8 mouse cellular contexts compared by ENCODE assay signal in the genomic region with DNA sequence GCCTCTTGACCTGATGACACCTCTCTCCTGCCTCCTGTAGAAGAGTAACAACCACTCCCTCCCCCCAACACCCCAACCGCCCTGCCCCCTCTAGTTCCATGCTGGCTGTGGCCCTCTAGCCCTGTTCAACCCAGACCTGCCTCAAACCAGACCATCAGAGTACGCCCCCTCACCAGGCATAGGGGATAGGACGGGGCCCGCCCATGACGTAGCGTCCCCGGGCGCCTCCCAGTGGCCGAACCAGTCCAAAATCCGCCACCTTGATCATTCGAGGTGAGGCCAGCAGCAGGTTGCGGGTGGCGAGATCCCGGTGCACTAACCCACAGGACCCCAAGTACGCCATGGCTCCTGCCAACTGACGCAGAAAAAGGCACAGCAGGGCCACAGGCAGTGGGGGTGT. TPM values are rescaled to one million over a fixed set of nuclear protein-coding genes. Genes with fewer than 3 reads are reported as not detected.
DNase-seq lines count a peak whose midpoint lies in the region; ATAC-seq and TF ChIP-seq lines count a peak whose summit lies in the region.

No protein-coding gene starts in this region.

- peak overlapping the region; percentile 87 for H3K27ac ChIP-seq in heart, embryonic 11.5 days (ENCODE audit: low read depth, low read length)
- no peak overlapping the region for H3K27ac ChIP-seq in kidney, postnatal 0 days
- no peak overlapping the region for H3K27ac ChIP-seq in midbrain, embryonic 13.5 days

- TF ChIP-seq CTCF in kidney, postnatal 0 days (IDR thresholded peaks at IDR 0.05; ENCODE audit: low read depth), result peak; percentile 64

- 16% methylated on average over 16 of the region's 16 CpGs for WGBS in heart, embryonic 11.5 days (ENCODE audit: insufficient replicate concordance)
- WGBS in kidney, postnatal 0 days, result 24% methylated on average over 16 of the region's 16 CpGs
- 15% methylated on average over 16 of the region's 16 CpGs for WGBS in midbrain, embryonic 13.5 days

- H3K9me3 ChIP-seq in heart, embryonic 11.5 days (replicated peaks; ENCODE audit: control insufficient read depth, low read length), result no peaks in the 10 kb centered on the region
- no peaks in the 10 kb centered on the region for H3K9me3 ChIP-seq in erythroblast, embryonic 14.5 days (ENCODE audit: control insufficient read depth, low read length)
- H3K9me3 ChIP-seq in kidney, postnatal 0 days (replicated peaks; ENCODE audit: low read length), result no peaks in the 10 kb centered on the region
- no peaks in the 10 kb centered on the region for H3K9me3 ChIP-seq in midbrain, embryonic 13.5 days

- H3K4me1 ChIP-seq in heart, embryonic 11.5 days (ENCODE audit: control insufficient read depth, insufficient read depth, low read length), result peaks cover 13% of the 10 kb centered on the region; the same call in 1 of the 2 replicates
- peaks cover 78% of the 10 kb centered on the region for H3K4me1 ChIP-seq in erythroblast, embryonic 14.5 days (ENCODE audit: control insufficient read depth)
- no peaks in the 10 kb centered on the region for H3K4me1 ChIP-seq in kidney, postnatal 0 days (replicated peaks; ENCODE audit: insufficient read depth, low read length)
- H3K4me1 ChIP-seq in midbrain, embryonic 13.5 days (replicated peaks), result peaks cover 9% of the 10 kb centered on the region; the same call in 1 of the 2 replicates

- H3K36me3 ChIP-seq in heart, embryonic 11.5 days (ENCODE audit: control insufficient read depth, insufficient read depth, low read length), result peaks cover 7% of the 10 kb centered on the region; the same call in 1 of the 2 replicates
- H3K36me3 ChIP-seq in erythroblast, embryonic 14.5 days (ENCODE audit: control insufficient read depth), result peaks cover 38% of the 10 kb centered on the region
- peaks cover 19% of the 10 kb centered on the region for H3K36me3 ChIP-seq in kidney, postnatal 0 days (ENCODE audit: insufficient read depth, low read length)
- H3K36me3 ChIP-seq in midbrain, embryonic 13.5 days, result peaks cover 16% of the 10 kb centered on the region

- no peak overlapping the region for H3K4me3 ChIP-seq in heart, embryonic 11.5 days (ENCODE audit: low read depth, low read length)
- H3K4me3 ChIP-seq in erythroblast, embryonic 14.5 days (replicated peaks), result peak overlapping the region; percentile 62
- no peak overlapping the region for H3K4me3 ChIP-seq in kidney, postnatal 0 days (replicated peaks; ENCODE audit: low read depth, low read length)
- no peak overlapping the region for H3K4me3 ChIP-seq in midbrain, embryonic 13.5 days (replicated peaks)

- intact Hi-C loops in heart, postnatal 10 days (cut with DNase I), result no loop called here

- H3K27me3 ChIP-seq in heart, embryonic 11.5 days (ENCODE audit: control insufficient read depth, insufficient read depth, low read length), result peaks cover 36% of the 10 kb centered on the region
- H3K27me3 ChIP-seq in erythroblast, embryonic 14.5 days (ENCODE audit: control insufficient read depth), result peaks cover 17% of the 10 kb centered on the region
- no peaks in the 10 kb centered on the region for H3K27me3 ChIP-seq in kidney, postnatal 0 days (ENCODE audit: insufficient read depth, low read length)
- peaks cover 24% of the 10 kb centered on the region for H3K27me3 ChIP-seq in midbrain, embryonic 13.5 days

- DNase-seq in heart, postnatal 10 days, result no peak
- peak; percentile 92 for DNase-seq in ZHBTc4 (ENCODE audit: low read depth, low spot score)
- DNase-seq in kidney, postnatal 0 days (ENCODE audit: low spot score), result peak; percentile 63
- DNase-seq in urinary bladder, postnatal 10 days (ENCODE audit: low spot score), result no peak
- DNase-seq in frontal cortex, adult 2 months (ENCODE audit: extremely low spot score in 1 of 2, low spot score in 1 of 2), result no peak

- peak overlapping the region; percentile 44 for H3K4me2 ChIP-seq in heart, embryonic 11.5 days
- H3K4me2 ChIP-seq in kidney, postnatal 0 days (ENCODE audit: low read length), result peak overlapping the region; percentile 1; the same call in 1 of the 2 replicates
- H3K4me2 ChIP-seq in midbrain, embryonic 13.5 days (replicated peaks), result peak overlapping the region; percentile 1; the same call in 1 of the 2 replicates

- H3K9ac ChIP-seq in heart, embryonic 11.5 days (ENCODE audit: low read depth, low read length), result no peak overlapping the region
- no peak overlapping the region for H3K9ac ChIP-seq in kidney, postnatal 0 days (ENCODE audit: low read depth, low read length)
- H3K9ac ChIP-seq in midbrain, embryonic 13.5 days (replicated peaks), result no peak overlapping the region

- peak; percentile 58 for ATAC-seq in heart, embryonic 11.5 days (replicated peaks; ENCODE audit: insufficient number of reproducible peaks, low FRiP score, low TSS enrichment)
- ATAC-seq in kidney, postnatal 0 days (replicated peaks; ENCODE audit: low FRiP score, low read depth), result peak; percentile 60; the same call in 1 of the 2 replicates
- ATAC-seq in midbrain, embryonic 13.5 days, result peak; percentile 70

RNA-seq across cellular contexts. Expression of a gene that starts 3.2 kb away (rescaled TPM):
- polyA plus RNA-seq in heart, embryonic 11.5 days (2014; fragmentation: Nextera tagmentation; extraction: Ambion mirVana), result 0.23 and 0.39 TPM in 2 replicates
- not detected for total RNA-seq in heart, postnatal 10 days (2021)
- polyA plus RNA-seq in erythroblast, embryonic 14.5 days (2012), result 0.94 and 1.1 TPM in 2 replicates
- polyA plus RNA-seq in kidney, postnatal 0 days (2015; fragmentation: Nextera tagmentation; extraction: Ambion mirVana), result 6.3 and 7.0 TPM in 2 replicates
- polyA plus RNA-seq in midbrain, embryonic 13.5 days (2015; fragmentation: Nextera tagmentation; extraction: Ambion mirVana), result 0.27 and 0.31 TPM in 2 replicates
- polyA plus RNA-seq in frontal cortex, adult 2 months (2012; rRNA removed), result 0.14 and 0.17 TPM in 2 replicates

RNA-seq across cellular contexts. Expression of a gene that starts 9.2 kb away (rescaled TPM):
- polyA plus RNA-seq in heart, embryonic 11.5 days (2014; fragmentation: Nextera tagmentation; extraction: Ambion mirVana), result 65.9 and 75.2 TPM in 2 replicates
- total RNA-seq in heart, postnatal 10 days (2021), result 10 to 100 TPM; 52.5 to 59.7 TPM
- polyA plus RNA-seq in erythroblast, embryonic 14.5 days (2012), result 3.6 and 4.4 TPM in 2 replicates
- polyA plus RNA-seq in kidney, postnatal 0 days (2015; fragmentation: Nextera tagmentation; extraction: Ambion mirVana), result 96.4 and 102 TPM in 2 replicates
- 55.0 and 56.3 TPM in 2 replicates for polyA plus RNA-seq in midbrain, embryonic 13.5 days (2015; fragmentation: Nextera tagmentation; extraction: Ambion mirVana)
- polyA plus RNA-seq in frontal cortex, adult 2 months (2012; rRNA removed), result 33.6 and 37.6 TPM in 2 replicates

RNA-seq across cellular contexts. Expression of a gene that starts 17.0 kb away (rescaled TPM):
- 321 and 331 TPM in 2 replicates for polyA plus RNA-seq in heart, embryonic 11.5 days (2014; fragmentation: Nextera tagmentation; extraction: Ambion mirVana)
- total RNA-seq in heart, postnatal 10 days (2021), result 100 to 1,000 TPM; 130 to 151 TPM
- polyA plus RNA-seq in erythroblast, embryonic 14.5 days (2012), result 204 and 212 TPM in 2 replicates
- 485 and 528 TPM in 2 replicates for polyA plus RNA-seq in kidney, postnatal 0 days (2015; fragmentation: Nextera tagmentation; extraction: Ambion mirVana)
- polyA plus RNA-seq in midbrain, embryonic 13.5 days (2015; fragmentation: Nextera tagmentation; extraction: Ambion mirVana), result 329 and 331 TPM in 2 replicates
- 183 and 212 TPM in 2 replicates for polyA plus RNA-seq in frontal cortex, adult 2 months (2012; rRNA removed)

RNA-seq across cellular contexts. Expression of a gene that starts 17.8 kb away (rescaled TPM):
- polyA plus RNA-seq in heart, embryonic 11.5 days (2014; fragmentation: Nextera tagmentation; extraction: Ambion mirVana), result 3.1 and 3.3 TPM in 2 replicates
- total RNA-seq in heart, postnatal 10 days (2021), result 10 to 100 TPM; 13.6 TPM
- polyA plus RNA-seq in erythroblast, embryonic 14.5 days (2012), result 0.13 and 0.16 TPM in 2 replicates
- 4.1 and 4.7 TPM in 2 replicates for polyA plus RNA-seq in kidney, postnatal 0 days (2015; fragmentation: Nextera tagmentation; extraction: Ambion mirVana)
- polyA plus RNA-seq in midbrain, embryonic 13.5 days (2015; fragmentation: Nextera tagmentation; extraction: Ambion mirVana), result 20.5 and 21.3 TPM in 2 replicates
- polyA plus RNA-seq in frontal cortex, adult 2 months (2012; rRNA removed), result 116 and 125 TPM in 2 replicates

RNA-seq across cellular contexts. Expression of a gene that starts 22.5 kb away (rescaled TPM):
- not detected in 2 replicates for polyA plus RNA-seq in heart, embryonic 11.5 days (2014; fragmentation: Nextera tagmentation; extraction: Ambion mirVana)
- not detected for total RNA-seq in heart, postnatal 10 days (2021)
- not detected in 2 replicates for polyA plus RNA-seq in erythroblast, embryonic 14.5 days (2012)
- polyA plus RNA-seq in kidney, postnatal 0 days (2015; fragmentation: Nextera tagmentation; extraction: Ambion mirVana), result not detected in 2 replicates
- not detected in 2 replicates for polyA plus RNA-seq in midbrain, embryonic 13.5 days (2015; fragmentation: Nextera tagmentation; extraction: Ambion mirVana)
- polyA plus RNA-seq in frontal cortex, adult 2 months (2012; rRNA removed), result not detected in 2 replicates

Comparison
In these comparisons a context has a peak if more than half of its experiments do, and no peak if none do; other contexts are left out.
1. DNase-seq: peak in ZHBTc4 (single experiment) and kidney, postnatal 0 days (single experiment); none in heart, postnatal 10 days (0 of 2), urinary bladder, postnatal 10 days (single experiment) and frontal cortex, adult 2 months (0 of 2).
2. Peak in every context shown above with its lines, with median percentiles within 50 percentile points of each other: ATAC-seq and H3K4me2 ChIP-seq.